In the genomic region with DNA sequence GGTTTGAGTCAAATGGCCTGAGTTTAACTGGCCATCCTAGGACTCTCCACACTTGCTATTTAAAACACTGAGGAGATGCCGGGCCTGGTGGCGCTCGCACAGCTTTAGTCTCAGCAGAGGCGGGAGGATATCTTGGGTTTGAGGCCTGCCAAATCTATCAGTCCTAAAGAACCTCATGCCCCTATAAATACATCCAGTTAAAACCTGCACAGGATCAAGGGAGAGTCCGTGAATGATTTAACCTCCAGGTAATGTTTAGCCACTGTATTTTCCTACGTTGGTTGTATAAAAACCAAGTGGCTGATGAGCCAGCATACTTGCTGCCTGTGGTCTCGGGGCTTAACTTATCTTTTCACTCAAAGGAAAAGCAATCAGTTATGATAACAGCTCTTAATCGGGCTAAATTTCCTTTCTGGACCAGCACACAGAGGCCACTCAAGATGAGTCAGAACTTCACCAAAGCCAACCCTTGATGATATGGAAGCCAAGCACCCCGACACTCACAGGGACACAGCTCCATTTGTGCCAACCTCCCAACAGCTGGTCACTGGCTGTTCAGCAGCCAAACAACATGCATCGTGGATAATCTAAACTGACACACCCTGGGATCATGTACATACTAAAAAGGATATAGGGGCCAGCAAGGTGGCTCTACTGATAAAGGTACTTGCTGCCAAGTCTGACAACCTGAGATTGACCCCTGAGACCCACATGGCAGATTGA, we compare ENCODE assay signal across 10 mouse cellular contexts. TPM values are rescaled to one million over a fixed set of nuclear protein-coding genes. Genes with fewer than 3 reads are reported as not detected.
A peak's percentile ranks its signal among the peaks of the same experiment; 100 is the strongest.
DNase-seq lines count a peak whose midpoint lies in the region; ATAC-seq and TF ChIP-seq lines count a peak whose summit lies in the region.
"Had no signal": no experiment of that assay in that cellular context is flagged by ENCODE, and none has a peak within 500 bp of the region (broad histone marks: within the 10 kb centered on the region; RNA-seq: fewer than 3 reads in every experiment).

No protein-coding gene starts in this region.

- peak; percentile 31; the same call in 1 of the 2 replicates for ATAC-seq in kidney, embryonic 15.5 days (replicated peaks; ENCODE audit: low FRiP score)
- no peak for ATAC-seq in forebrain, embryonic 15.5 days (replicated peaks)

- peaks cover 12% of the 10 kb centered on the region; the same call in 1 of the 2 replicates for H3K36me3 ChIP-seq in kidney, embryonic 15.5 days
- peaks cover 3% of the 10 kb centered on the region for H3K36me3 ChIP-seq in myocyte (ENCODE audit: control insufficient read depth, insufficient read depth)
- peaks cover 9% of the 10 kb centered on the region; the same call in 1 of the 2 replicates for H3K36me3 ChIP-seq in forebrain, embryonic 15.5 days

- H3K27ac ChIP-seq in left cerebral cortex, adult 2 months, result peak overlapping the region; percentile 56
- peak overlapping the region; percentile 71 for H3K27ac ChIP-seq in kidney, embryonic 15.5 days
- no peak overlapping the region; the same call in 1 of the 2 replicates for H3K27ac ChIP-seq in forebrain, embryonic 15.5 days (replicated peaks)

- intact Hi-C loops in left cerebral cortex, adult 2 months (cut with DNase I), result no loop called here
- intact Hi-C loops in left cerebral cortex, postnatal 14 days (cut with DNase I), result no loop called here

- no peak overlapping the region for H3K4me3 ChIP-seq in left cerebral cortex, adult 2 months
- H3K4me3 ChIP-seq in kidney, embryonic 15.5 days (replicated peaks), result no peak overlapping the region
- H3K4me3 ChIP-seq in myocyte, result no peak overlapping the region
- no peak overlapping the region for H3K4me3 ChIP-seq in forebrain, embryonic 15.5 days
- H3K4me3 ChIP-seq: lung, embryonic 15.5 days; neural tube, embryonic 13.5 days had no signal

- 76% methylated on average over 10 of the region's 10 CpGs for WGBS in kidney, embryonic 15.5 days
- WGBS in forebrain, embryonic 15.5 days, result 90% methylated on average over 10 of the region's 10 CpGs

- no peak overlapping the region for H3K9ac ChIP-seq in kidney, embryonic 15.5 days
- no peak overlapping the region for H3K9ac ChIP-seq in forebrain, embryonic 15.5 days (replicated peaks)
- H3K9ac ChIP-seq: lung, embryonic 15.5 days; neural tube, embryonic 13.5 days had no signal

- H3K27me3 ChIP-seq in kidney, embryonic 15.5 days, result no peaks in the 10 kb centered on the region
- no peaks in the 10 kb centered on the region for H3K27me3 ChIP-seq in myocyte (ENCODE audit: control insufficient read depth, insufficient read depth, insufficient read length)
- H3K27me3 ChIP-seq in forebrain, embryonic 15.5 days, result no peaks in the 10 kb centered on the region
- H3K27me3 ChIP-seq: lung, embryonic 15.5 days; neural tube, embryonic 13.5 days had no signal

- H3ac ChIP-seq in myocyte (ENCODE audit: control insufficient read depth, insufficient read length), result no peak overlapping the region

- TF ChIP-seq CTCF in left cerebral cortex, adult 2 months (IDR thresholded peaks at IDR 0.05), result no peak

- H3K9me3 ChIP-seq in kidney, embryonic 15.5 days (replicated peaks), result no peaks in the 10 kb centered on the region
- H3K9me3 ChIP-seq in forebrain, embryonic 15.5 days, result no peaks in the 10 kb centered on the region
- H3K9me3 ChIP-seq: lung, embryonic 15.5 days; neural tube, embryonic 13.5 days had no signal

- H3K4me1 ChIP-seq in kidney, embryonic 15.5 days, result peaks cover 16% of the 10 kb centered on the region
- no peaks in the 10 kb centered on the region for H3K4me1 ChIP-seq in forebrain, embryonic 15.5 days

- no peak for TF ChIP-seq POLR2A in myocyte (IDR thresholded peaks at IDR 0.05; ENCODE audit: insufficient read length, low read depth)

- DNase-seq in cerebellum, postnatal 10 days, result peak; percentile 76 to 80
- DNase-seq in cerebellum, adult 9-11 months, result no peak
- no peak for DNase-seq in left cerebral cortex, adult 2 months (ENCODE audit: extremely low spot score in 1 of 2, low spot score in 2 of 2)
- DNase-seq in left cerebral cortex, postnatal 14 days (ENCODE audit: low spot score in 2 of 2), result no peak
- DNase-seq in yolk sac, embryonic 10.5 days (ENCODE audit: low spot score), result no peak

- H3K4me2 ChIP-seq in kidney, embryonic 15.5 days, result no peak overlapping the region
- H3K4me2 ChIP-seq in myocyte (ENCODE audit: low read depth), result peak overlapping the region; percentile 39
- H3K4me2 ChIP-seq in forebrain, embryonic 15.5 days (replicated peaks), result no peak overlapping the region
- H3K4me2 ChIP-seq: lung, embryonic 15.5 days; neural tube, embryonic 13.5 days had no signal

- peaks cover 5% of the 10 kb centered on the region for H3K79me2 ChIP-seq in myocyte (ENCODE audit: control insufficient read depth, insufficient read depth)

TF ChIP-seq in myocyte, 11 proteins besides CTCF, POLR2A, EP300 and RAD21:
- peak in 2 of 3 experiments; percentile 51 to 83 for TF ChIP-seq MYOD1 (IDR thresholded peaks at IDR 0.05; ENCODE audit: control insufficient read depth in 1 of 3, insufficient read length in 2 of 3, low read depth in 2 of 3)
- no peak for TF ChIP-seq USF1 (IDR thresholded peaks at IDR 0.05; ENCODE audit: low read depth)
- TF ChIP-seq MYOG (IDR thresholded peaks at IDR 0.05; ENCODE audit: control insufficient read depth in 1 of 3, insufficient read depth in 1 of 3, insufficient read length in 2 of 3, low read depth in 2 of 3), result peak; percentile 41 to 85 (median 46)
- no peak for TF ChIP-seq CEBPB (IDR thresholded peaks at IDR 0.05; ENCODE audit: insufficient read depth, poor library complexity, severe bottlenecking)
- TF ChIP-seq E2F4 (IDR thresholded peaks at IDR 0.05; ENCODE audit: insufficient read depth), result no peak
- no peak for TF ChIP-seq SRF (IDR thresholded peaks at IDR 0.05; ENCODE audit: control insufficient read depth, insufficient read length, low read depth)
- TF ChIP-seq MAX (IDR thresholded peaks at IDR 0.05; ENCODE audit: low read depth), result no peak
TF ChIP-seq in myocyte: peak in this region for 2.

RNA-seq across cellular contexts. Expression of a gene that starts 19.3 kb away (rescaled TPM):
- 100 to 1,000 TPM in 1 of 2 experiments, 10 to 100 TPM in 1; 93.8 to 102 TPM for total RNA-seq in left cerebral cortex, adult 2 months (2021)
- total RNA-seq in left cerebral cortex, postnatal 14 days (2021), result 100 to 1,000 TPM; 117 to 127 TPM
- 120 and 121 TPM in 2 replicates for polyA plus RNA-seq in kidney, embryonic 15.5 days (2015; fragmentation: Nextera tagmentation; extraction: Ambion mirVana)
- 93.7 TPM for polyA plus RNA-seq in myocyte (2012; fragmentation: generic; extraction: Trizol)
- polyA plus RNA-seq in forebrain, embryonic 15.5 days (2015; fragmentation: Nextera tagmentation; extraction: Ambion mirVana), result 67.3 and 73.1 TPM in 2 replicates

RNA-seq across cellular contexts. Expression of a gene that starts 48.6 kb away (rescaled TPM):
- total RNA-seq in left cerebral cortex, adult 2 months (2021), result 10 to 100 TPM; 26.7 to 28.2 TPM
- total RNA-seq in left cerebral cortex, postnatal 14 days (2021), result 10 to 100 TPM; 25.1 to 28.2 TPM
- 35.2 and 38.5 TPM in 2 replicates for polyA plus RNA-seq in kidney, embryonic 15.5 days (2015; fragmentation: Nextera tagmentation; extraction: Ambion mirVana)
- 13.2 TPM for polyA plus RNA-seq in myocyte (2012; fragmentation: generic; extraction: Trizol)
- polyA plus RNA-seq in forebrain, embryonic 15.5 days (2015; fragmentation: Nextera tagmentation; extraction: Ambion mirVana), result 32.0 and 32.4 TPM in 2 replicates

Comparison
In these comparisons a context has a peak if more than half of its experiments do, and no peak if none do; other contexts are left out.
1. DNase-seq: peak in cerebellum, postnatal 10 days (2 of 2); none in cerebellum, adult 9-11 months (single experiment), left cerebral cortex, adult 2 months (0 of 2), left cerebral cortex, postnatal 14 days (0 of 2) and yolk sac, embryonic 10.5 days (single experiment).